Mouse (Mus musculus): Measurements from ENCODE around the gene Tex12. TPM values are rescaled to one million over a fixed set of nuclear protein-coding genes. Genes with fewer than 3 reads are reported as not detected.

Gene Tex12
- total RNA-seq, 1 experiment from 2014 or later = not detected

DNA sequence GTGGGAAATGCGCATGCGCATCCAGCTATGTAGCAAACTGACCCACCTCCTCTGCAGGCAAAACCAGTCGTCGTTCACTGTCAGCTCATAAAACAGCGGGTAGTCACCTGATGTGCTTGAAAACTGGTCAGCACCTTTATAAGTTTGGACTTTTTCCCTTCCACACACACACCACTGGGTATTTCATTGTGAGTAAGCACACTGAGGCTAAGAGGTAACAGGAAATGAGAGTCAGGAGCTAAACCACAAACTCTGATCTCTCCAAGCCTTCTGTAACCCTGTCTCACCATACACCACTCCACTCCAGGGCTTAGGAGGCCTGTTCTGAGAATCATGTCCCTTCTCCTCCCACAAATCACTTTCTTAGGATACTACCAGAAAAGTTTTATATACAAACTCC, 35.5 kb downstream of the Tex12 start:
- no peak for ATAC-seq (replicated peaks; ENCODE audit: insufficient number of reproducible peaks, low FRiP score, low TSS enrichment, poor library complexity, severe bottlenecking)

DNA sequence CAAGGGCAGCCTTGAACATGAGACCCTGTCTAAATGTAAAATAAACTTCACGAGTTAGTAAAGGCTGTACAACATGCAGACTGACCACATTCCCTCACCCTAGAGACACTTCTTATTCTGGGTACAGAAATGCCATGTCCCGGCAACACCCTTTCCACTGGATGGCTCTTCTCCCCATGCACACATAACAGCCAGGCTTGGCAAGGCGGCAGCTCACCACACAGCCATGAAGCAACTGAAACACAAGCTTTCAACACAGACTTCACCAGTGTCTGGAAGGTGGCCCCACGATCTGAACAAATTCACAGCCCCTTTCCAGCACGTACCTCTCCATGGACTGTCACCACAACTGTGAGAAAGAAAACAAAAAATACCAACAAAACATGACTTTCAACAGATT, 36.2 kb downstream of the Tex12 start:
- no peak for ATAC-seq (replicated peaks; ENCODE audit: insufficient number of reproducible peaks, low FRiP score, low TSS enrichment, poor library complexity, severe bottlenecking)

DNA sequence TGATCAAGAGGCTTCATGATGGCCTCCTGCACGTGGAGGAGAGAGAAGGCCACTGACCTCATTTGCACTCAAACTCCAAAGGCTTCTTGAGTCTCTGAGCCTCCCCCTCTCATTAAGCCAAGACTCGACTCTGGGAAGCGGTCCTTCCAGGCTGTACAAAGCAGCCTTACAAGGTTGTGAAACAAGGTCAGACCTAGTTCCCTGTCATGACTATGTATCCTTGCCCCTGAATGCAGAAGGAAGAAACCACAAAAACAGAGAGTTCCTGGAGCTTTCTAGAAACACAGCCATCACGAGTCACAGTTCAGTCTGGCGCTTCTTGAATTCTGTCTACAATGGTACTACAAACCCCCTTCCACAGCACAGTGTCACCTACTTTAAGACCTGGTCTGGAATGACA, 38.6 kb downstream of the Tex12 start:
- ATAC-seq (replicated peaks; ENCODE audit: insufficient number of reproducible peaks, low FRiP score, low TSS enrichment, poor library complexity, severe bottlenecking) = no peak

DNA sequence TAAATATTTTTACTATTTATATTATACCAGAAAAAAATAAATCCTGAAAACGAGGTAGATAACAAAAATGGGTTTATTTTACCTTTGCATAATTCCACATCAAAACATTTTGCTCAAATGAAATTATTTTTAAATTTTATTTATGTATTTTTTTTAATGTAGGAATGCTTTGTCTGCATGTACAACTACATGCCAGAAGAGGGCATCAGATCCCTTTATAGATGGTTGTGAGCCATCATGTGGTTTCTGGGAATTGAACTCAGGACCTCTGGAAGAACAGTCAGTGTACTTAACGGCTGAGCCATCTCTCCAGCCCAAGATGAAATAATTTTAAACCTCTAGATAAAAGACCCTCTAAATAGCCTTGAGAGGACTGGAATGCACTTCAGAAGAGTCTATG, 39.6 kb downstream of the Tex12 start:
- no peak for ATAC-seq (replicated peaks; ENCODE audit: insufficient number of reproducible peaks, low FRiP score, low TSS enrichment, poor library complexity, severe bottlenecking)

DNA sequence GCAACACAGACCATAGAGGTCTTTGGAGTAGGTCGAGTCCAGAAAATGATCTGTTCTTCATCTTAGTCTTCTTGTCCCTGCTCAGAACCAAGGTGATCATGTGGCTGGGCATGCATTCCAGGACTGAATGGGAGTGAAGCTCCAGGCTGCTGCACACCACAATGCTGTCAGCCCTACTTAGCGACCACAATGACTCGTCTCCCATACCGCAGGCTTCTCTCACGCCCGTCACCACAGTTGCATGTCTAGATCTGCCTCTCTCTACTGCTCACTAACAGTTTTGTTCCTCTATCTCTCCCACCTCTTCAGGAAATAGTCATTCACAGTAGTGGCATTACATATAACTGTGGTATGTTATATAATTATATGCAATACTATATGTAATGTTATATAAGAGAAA, 40.4 kb downstream of the Tex12 start:
- ATAC-seq (replicated peaks; ENCODE audit: insufficient number of reproducible peaks, low FRiP score, low TSS enrichment, poor library complexity, severe bottlenecking) = 0 out of 2 replicates have a peak, but pooled peaks have one; percentile 40

DNA sequence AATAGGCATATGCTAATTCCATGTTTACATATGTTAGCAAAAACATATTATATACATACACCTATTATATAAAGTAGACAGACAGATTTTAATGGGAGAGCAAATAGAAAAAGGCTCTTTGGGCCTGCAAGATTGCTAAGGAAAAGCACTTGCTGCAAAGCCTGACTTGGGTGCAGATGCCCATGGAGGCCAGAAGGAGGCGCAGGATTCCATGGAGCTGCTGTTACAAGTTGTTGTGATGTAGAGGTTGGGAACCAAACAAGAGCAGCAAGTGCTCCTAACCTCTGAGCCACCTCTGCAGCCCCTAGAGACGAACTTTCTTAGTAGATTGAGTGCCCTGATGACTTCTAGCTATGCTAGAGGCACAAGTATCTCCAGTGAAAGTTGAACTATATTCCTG, 42.3 kb downstream of the Tex12 start:
- 0 out of 2 replicates have a peak, but pooled peaks have one; percentile 61 for ATAC-seq (replicated peaks; ENCODE audit: insufficient number of reproducible peaks, low FRiP score, low TSS enrichment, poor library complexity, severe bottlenecking)

DNA sequence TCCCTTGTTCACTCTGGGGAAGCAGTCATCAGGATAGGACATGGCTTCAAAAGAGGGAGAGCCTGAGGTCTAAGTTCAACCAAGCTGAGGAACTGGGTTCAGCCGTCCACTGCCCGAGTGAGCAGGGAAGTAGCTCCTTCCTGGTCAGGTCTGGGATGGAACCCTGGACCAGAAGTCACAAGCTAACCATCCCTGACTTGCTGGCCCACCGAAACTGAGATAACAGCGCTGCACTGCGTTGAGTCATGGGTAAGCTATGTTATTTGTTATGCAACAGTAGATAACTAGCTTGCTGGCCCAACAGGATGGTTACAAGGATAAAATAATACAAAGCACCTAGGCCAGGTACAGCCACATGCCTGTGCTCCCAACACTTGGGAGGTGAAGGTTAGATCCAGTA, 45.7 kb downstream of the Tex12 start:
- no peak for ATAC-seq (replicated peaks; ENCODE audit: insufficient number of reproducible peaks, low FRiP score, low TSS enrichment, poor library complexity, severe bottlenecking)

DNA sequence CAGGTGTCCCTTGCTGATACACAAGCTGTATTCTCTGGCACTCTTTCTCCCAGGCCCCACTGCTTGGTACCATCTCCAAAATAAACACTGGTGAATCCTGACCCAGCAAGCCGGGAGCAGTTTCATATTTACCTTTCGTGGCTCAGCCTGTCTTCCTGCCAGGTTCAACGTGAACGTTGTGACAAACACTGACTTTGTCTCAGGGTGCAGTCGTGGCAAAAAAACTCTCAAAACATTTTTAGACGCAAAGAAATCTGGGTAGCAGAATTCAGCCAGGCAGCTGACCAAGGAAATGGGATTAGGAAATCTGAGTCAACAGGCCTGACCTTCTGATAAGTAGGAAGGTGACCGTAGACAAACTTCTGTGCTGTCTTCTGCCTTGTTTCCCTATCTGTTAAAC, 53.6 kb downstream of the Tex12 start:
- no peak for ATAC-seq (replicated peaks; ENCODE audit: insufficient number of reproducible peaks, low FRiP score, low TSS enrichment, poor library complexity, severe bottlenecking)

Other genes starting within 250 kb of the Tex12 start
- gene Rpl10-ps3, start 216.4 kb downstream of the Tex12 start, total RNA-seq (2017) = 124 to 152 TPM (median 139 TPM) in 3 replicates
- gene Plet1, start 66.8 kb downstream of the Tex12 start, total RNA-seq (2017) = not detected in 3 replicates
- gene Pts, start 32.6 kb downstream of the Tex12 start, total RNA-seq (2017) = 81.1 to 126 TPM (median 108 TPM) in 3 replicates
- gene Il18, start 6.5 kb downstream of the Tex12 start, total RNA-seq (2017) = 8.6 to 26.9 TPM (median 10.2 TPM) in 3 replicates
- 1.1 to 1.9 TPM (median 1.5 TPM) in 3 replicates for gene Bco2, start 6.1 kb downstream of the Tex12 start, total RNA-seq (2017)
- gene Sdhd, start 42.5 kb upstream of the Tex12 start, total RNA-seq (2017) = 89.9 to 129 TPM (median 106 TPM) in 3 replicates
- gene Timm8b, start 42.6 kb upstream of the Tex12 start, total RNA-seq (2017) = 95.8 to 107 TPM (median 98.7 TPM) in 3 replicates
- 2.2 TPM in 1 of 3 replicates, not detected in the others for gene Pih1d2, start 56.0 kb upstream of the Tex12 start, total RNA-seq (2017)
- gene Nkapd1, start 56.1 kb upstream of the Tex12 start, total RNA-seq (2017) = 22.0 to 44.9 TPM (median 38.8 TPM) in 3 replicates
- gene Dlat, start 98.5 kb upstream of the Tex12 start, total RNA-seq (2017) = 19.0 to 26.5 TPM (median 26.5 TPM) in 3 replicates
- gene Dixdc1, start 178.2 kb upstream of the Tex12 start, total RNA-seq (2017) = 0.39 to 0.57 TPM in 2 of 3 replicates, not detected in the other
- gene 2310030G06Rik, start 185.2 kb upstream of the Tex12 start, total RNA-seq (2017) = not detected in 3 replicates
- gene Cryab, start 190.0 kb upstream of the Tex12 start, total RNA-seq (2017) = not detected in 3 replicates
- not detected in 3 replicates for gene Hspb2, start 191.0 kb upstream of the Tex12 start, total RNA-seq (2017)
- gene Fdxacb1, start 206.9 kb upstream of the Tex12 start, total RNA-seq (2017) = 6.5 to 16.5 TPM (median 8.1 TPM) in 3 replicates
- 10.3 to 16.5 TPM (median 11.1 TPM) in 3 replicates for gene Alg9, start 213.7 kb upstream of the Tex12 start, total RNA-seq (2017)
- 13.2 to 26.7 TPM (median 16.7 TPM) in 3 replicates for gene 1110032A03Rik, start 214.2 kb upstream of the Tex12 start, total RNA-seq (2017)